Mouse (Mus musculus): ENCODE results near the gene Cxcr4.
"Not testable (repeated sequence)": the region's sequence is repeated elsewhere in the genome, so short reads cannot be mapped to it uniquely, and the experiment has no call there.

Gene Cxcr4

DNA sequence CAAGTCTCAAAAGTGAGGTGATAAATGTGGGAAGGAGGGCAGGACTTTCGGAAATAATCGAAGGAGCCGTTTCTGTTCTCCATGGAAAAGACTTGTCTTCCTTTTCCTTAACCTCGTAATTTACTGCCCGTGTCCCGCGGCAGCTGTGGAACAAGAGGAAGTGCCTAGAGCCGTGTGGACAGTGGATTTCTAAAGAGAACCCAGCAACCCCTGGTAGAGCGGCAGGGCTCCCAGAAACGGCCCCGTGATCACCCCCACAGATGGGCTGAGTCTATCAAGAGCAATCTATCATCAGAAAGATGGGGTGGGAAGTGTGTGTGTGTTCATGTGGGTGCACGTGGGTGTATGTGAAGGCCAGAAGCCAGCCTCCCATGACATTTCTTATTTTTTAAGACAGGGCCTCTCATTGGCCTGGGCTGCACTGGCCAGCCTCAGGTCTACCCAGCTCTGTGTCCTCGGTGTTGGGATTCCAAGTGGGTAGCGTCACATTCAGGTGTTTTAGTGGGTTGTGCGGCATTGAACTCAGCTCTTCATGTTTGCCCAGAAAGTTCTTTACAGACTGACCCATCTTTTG, 5.2 kb upstream of the Cxcr4 start:
- DNase-seq (ENCODE audit: low spot score): no peak

DNA sequence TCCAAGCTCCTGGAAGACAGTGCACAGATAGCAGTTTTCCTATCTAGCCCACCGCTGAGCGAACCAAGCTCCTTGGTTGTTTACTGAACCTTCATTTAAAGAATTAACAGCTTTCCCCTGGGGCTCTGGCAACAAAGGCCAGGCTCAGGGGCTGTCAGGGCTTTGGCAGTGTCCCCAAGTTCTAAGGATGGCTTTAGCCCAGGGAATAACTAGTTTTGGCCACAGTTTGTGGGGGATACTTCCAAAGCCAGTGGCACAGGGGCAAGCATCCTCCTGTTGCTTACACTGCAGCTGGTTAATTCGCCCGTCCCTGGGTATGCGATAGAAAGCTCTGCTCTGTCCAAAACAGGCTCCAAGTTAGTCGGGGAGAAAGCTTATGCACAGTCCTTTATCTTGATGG, 3.4 kb upstream of the Cxcr4 start:
- no peak for DNase-seq (ENCODE audit: low spot score)

DNA sequence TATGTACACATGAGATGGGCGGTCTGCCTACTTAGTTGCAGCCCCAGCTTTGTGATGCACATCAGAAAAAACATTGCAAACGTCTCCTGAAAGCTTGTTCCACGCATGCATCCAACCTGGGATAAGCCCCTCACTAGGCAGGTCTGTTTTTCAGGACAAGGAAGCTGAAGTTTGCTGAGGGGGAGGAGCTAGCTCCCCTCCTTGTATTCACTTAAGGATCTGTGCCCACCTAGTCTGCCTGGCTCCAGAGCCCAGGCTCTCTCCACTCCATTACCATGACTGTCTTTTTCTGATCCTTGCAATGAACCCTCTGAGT, 3.0 kb upstream of the Cxcr4 start:
- DNase-seq (ENCODE audit: low spot score): no peak

DNA sequence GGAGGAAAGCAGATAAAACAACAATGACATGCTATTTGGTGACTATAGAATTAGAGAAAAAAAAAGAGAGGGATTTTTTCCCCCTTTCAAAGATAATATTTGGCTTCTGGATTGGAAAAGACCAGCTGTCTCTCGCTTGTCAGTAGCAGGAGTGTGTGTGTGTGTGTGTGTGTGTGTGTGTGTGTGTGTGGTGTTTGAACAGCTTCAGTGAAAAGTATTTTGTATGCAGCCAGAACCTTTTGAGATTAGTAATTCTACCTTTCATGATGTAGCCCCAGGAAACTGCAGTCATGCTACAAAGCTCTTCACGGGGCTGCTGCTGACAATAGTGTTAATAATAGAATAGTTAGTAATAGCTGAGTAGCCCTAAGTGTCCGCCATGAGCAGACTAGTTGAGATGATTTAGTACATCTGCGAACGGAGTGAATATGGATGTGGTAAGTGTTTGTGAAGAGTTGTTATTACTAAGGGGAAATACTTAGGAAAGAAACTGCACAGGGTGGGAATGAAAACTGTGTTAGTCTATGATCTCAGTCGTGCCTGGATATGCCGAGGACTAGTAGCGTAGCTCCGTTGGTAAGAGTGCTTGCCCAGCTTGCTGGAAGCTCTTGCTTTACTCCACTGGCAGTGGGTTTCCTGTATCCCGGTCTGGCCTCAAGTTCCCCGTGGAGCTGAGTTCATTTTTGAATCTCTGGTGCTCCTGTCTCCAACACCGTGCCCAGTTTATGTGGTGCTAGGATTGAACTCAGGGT, 2.4 kb upstream of the Cxcr4 start:
- DNase-seq (ENCODE audit: low spot score): no peak

DNA sequence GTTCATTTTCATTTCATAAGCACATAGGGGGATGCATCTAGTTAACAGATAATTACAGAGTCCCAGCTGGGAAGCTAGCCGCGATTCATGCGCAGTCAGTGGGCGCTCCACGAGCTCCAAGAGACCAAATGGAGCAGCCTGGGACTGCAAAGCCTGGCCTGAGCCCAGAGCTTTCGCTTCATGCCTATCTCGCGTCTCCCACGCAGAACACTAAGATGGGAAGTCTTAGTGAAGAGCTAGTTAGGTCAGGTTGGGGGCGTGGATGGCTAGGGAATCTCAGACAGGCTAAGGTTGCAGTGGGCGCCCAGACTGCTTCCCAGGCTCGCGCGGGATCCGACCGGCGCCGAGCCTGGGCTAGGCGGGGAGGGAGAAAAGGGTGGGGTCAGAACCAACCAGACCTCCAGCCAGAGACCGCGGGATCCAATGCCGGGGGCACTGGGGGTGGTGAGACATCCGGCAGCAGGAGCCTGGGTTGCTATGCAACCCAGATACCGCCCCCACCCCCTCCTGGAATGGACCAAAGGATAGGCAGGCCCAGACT, 938 bp upstream of the Cxcr4 start:
- peak; percentile 68 for DNase-seq (ENCODE audit: low spot score)

DNA sequence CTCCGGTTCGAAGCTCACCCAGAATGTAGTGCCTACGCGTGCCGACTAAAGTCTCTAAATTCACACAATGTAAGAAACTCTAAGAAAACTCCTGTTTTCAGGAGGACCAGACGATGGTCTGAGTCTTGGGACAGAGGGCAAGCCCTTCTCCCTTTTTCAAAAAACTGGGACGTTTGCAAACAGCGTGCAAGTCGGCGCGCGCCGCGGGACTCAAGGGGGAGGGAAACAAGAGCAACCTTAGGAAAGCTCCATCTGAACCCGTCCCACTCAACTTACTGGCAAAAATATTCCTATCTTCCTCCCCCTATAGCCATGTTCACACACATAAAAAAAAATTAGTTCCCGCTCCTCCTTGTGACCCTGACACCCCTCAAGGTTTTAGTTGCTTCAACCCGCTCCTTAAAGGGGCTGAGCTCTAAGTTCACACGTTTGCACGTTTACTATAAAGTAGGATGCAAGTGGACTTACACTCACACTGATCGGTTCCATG, 327 bp downstream of the Cxcr4 start:
- no peak for DNase-seq (ENCODE audit: low spot score)

DNA sequence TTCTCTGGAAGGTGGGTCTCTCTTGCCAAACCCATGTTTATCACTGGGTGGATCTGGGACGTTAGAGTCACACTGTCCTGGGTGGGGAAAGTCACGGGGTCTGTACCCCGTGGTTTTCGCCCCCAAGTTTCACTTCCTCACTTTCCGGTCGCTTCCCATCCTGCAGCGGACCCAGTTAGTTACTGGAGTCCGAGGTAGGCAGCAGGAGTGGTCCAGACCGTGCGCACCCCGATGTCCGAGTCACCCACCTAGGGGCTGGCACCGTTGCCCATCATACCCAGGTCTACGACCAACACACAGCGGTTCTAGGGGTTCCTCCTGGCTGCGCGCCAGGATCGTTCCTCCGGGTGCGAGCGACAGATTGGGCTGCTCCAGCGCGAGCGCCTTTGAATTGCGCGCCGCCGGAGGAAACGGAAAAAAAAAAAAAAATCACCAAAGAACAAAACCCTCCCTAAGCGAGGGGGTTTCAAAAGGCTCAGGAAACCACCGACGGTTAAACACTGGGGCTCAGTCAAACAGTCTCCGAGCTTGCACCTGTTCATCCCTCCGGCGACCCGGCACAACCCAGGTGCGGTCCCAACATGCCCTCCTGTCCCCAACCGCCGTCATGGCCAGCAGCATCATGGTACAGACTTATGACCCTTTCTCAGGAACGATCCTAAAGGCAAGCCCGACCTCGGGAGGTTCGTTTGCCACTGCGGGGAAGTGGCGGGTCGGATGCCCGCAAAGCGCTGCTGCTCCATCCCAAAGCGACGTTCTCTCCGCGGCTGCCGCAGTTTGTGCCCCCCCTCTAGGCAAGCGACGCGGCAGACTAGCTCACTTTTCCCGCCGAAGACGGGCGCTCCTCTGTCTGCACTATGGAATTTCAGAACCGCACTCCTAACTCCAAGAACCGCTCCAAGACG, 1.0 kb downstream of the Cxcr4 start:
- peak; percentile 38 for DNase-seq (ENCODE audit: low spot score)

DNA sequence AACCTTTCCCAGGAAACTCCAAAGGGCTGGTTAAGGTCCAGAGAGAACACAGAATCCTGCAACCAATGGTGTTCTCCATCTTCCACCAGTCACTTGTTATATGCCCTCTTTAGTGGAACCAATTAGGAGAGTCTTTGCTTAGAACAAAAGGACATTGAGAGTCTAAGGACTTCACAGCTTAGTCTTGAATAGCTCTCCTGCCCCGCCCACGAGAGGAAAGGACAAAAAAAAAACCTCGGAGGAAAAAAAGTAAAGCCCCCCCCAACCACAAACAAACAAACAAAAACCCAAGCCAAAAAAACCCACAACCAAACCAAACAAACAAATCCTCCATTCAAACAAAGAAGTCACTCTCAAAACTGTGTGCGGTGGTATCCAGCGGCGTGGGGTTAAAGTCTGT, 2.1 kb downstream of the Cxcr4 start:
- DNase-seq (ENCODE audit: low spot score): no peak

DNA sequence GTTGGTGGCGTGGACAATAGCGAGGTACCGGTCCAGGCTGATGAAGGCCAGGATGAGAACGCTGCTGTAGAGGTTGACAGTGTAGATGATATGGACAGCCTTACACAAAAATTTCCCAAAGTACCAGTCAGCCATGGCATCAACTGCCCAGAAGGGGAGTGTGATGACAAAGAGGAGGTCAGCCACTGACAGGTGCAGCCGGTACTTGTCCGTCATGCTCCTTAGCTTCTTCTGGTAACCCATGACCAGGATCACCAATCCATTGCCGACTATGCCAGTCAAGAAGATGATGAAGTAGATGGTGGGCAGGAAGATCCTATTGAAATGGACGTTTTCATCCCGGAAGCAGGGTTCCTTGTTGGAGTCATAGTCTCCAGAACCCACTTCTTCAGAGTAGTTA, 2.6 kb downstream of the Cxcr4 start:
- no peak for DNase-seq (ENCODE audit: low spot score)

DNA sequence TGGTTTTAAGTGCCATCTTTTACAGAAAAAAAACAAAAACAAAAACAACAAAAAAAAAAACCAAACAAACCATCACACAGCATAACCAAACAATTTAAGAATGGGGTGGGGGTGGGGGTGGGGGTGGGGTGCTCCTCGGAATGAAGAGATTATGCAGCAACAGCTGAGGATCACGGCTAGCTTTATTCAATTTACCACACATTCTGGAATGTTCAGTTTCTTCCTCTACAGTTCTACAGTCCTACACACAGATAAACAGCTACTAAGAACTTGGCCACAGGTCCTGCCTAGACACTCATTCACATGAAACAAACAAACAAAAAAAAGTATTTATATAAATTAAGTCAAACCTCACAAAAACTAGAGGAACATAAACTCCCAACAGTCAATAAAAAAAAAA, 3.8 kb downstream of the Cxcr4 start:
- DNase-seq (ENCODE audit: low spot score): no peak

DNA sequence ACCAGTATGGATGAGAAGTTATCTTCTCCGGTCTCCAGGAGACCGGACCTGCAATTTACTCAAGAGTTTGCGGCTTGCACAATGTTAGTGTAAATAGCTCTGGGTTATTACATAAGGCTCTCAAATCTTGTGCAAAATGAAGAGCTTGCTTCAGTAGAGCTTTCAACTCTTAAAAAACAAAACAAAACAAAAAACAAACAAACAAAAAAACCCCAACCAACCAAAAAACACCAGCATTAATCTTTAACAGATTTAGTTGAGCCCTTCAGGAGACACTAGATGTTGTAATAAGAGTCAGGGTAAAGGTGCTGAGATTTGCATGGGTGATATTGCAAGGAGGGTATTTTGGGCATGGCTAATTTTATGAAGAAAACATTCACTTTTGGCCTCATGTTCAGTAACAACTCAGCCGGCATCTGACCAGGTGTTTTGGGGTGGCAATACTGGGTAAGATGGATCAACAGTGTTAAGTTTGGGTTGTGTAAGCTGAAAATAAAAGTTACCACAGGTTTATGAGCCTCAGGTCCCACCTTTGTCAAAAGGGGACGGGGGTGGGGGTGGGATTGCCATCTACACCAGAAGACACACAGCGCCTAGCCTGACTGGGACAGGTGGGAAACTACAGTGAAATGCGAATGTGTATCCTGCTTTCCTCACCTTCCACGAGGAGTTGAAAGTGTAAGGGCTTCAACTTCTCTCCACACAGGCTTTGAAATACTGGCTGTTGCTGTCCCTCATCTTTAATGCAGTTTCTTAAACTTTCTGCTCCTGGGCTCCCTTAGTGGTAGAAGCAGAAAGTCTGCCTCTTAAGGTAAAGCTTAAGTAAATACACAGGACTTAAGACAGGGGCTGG, 4.9 kb downstream of the Cxcr4 start:
- DNase-seq (ENCODE audit: low spot score): no peak

DNA sequence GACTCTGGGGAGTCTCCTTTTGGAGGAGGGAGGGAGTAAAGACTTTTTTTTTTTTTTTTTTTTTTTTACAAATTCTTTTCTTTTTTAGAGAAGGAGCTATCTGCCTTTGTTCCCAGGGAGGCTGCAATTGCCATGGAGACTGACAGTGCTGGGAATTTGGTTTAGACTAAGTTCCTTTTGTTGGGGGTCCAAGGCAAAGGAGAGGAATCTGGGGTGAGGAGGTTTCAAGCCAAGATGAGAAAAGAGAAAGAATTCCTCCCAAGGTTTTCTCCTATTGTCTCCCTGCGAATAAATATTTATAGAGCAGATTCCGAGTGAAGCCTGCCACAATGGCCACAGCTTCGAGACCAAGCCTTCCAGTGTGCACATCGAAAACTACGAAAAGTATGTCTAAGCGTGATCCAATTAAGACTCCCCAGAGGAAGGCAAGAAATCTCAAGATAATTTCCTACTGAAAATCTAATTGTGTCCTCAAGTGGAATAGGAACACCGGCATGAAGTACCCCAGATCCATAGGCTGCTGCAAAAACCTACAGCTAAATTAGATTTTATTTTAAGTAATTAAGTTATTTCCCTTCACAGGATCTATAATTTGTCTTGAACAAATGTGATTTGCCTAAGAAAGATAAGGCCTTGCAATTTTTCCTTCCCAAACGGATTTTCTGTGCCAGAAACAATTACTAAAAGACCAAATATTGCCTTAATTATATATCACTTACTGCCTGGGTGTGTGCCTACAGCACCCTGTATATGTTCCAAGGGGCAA, 5.7 kb downstream of the Cxcr4 start:
- no peak for DNase-seq (ENCODE audit: low spot score)

DNA sequence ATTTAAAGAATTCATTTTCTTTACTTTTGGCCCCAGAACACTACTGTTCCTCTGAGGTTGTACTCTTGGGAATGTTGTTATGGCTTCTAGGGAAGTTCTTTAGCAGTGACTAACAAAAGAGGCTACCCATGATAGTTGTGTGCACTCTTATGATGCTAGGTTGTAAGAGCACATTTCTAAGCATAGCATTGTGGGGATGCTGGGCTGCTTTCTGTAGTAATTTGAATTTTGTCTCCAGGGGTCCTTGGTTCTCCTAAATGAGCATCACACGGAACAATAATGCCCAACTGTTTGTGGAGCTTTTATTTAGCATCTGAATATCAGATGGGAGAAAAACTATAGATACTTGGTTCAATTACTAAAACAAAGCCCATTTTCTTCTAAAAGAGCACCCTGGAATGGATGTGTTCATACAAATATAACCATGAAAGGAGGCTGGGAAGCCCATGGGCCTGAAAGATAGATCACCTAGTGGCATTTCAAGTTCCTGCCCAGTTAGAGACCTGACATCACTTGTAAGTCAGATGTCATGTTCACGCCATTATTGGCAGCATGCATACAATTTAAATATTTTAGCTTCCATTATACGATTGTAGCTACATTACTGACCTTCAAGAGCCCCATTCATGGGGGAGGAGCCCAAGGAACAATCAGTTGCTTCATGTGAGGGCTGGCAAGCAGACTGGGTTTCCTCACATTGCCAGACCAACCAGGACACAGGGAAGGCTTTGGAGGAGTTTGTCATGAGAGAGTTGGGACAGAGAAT, 6.5 kb downstream of the Cxcr4 start:
- no peak for DNase-seq (ENCODE audit: low spot score)

DNA sequence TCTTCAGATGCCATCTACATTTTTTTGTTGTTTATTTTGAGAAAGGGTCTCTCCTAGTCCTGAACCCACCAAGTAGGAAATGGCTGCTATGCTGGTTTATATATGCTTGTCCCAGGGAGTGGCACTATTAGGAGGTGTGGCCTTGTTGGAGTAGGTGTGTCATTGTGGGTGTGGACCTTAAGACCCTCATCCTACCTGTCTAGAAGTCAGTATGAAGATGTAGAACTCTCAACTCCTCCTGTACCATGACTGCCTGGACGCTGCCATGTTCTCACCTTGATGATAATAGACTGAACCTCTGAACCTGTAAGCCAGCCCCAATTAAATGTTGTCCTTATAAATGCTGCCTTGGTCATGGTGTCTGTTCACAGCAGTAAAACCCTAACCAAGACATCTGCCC, 7.4 kb downstream of the Cxcr4 start:
- DNase-seq (ENCODE audit: low spot score): not testable (repeated sequence)

DNA sequence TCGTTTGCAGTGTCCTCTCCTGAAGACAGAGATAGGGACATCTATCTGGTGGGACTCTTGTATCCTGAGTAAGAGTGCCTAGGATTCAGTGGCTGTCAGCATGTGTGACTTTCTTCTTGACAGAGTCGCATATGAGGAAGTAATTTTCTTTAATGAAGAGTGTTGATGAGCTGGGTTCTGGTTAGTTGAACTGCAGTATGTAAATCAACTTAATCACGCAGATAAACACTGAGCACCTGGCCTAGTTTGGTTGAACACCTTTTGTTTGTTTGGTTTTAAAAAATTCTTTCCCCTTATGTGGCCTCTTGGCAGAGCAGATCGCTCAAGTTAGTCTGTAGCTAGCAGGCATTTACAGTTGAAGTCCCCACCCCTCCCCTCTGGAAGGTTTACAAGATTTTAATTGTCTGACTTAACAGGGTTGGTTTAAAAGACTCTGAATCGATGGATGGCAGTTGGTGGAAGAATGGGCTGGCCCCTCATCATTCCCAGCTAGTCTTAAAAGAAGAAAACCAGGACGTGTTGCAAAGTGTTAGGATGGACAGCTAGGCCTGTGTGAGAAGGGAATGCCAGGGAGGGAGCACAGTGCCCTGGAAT, 8.7 kb downstream of the Cxcr4 start:
- DNase-seq (ENCODE audit: low spot score): no peak

DNA sequence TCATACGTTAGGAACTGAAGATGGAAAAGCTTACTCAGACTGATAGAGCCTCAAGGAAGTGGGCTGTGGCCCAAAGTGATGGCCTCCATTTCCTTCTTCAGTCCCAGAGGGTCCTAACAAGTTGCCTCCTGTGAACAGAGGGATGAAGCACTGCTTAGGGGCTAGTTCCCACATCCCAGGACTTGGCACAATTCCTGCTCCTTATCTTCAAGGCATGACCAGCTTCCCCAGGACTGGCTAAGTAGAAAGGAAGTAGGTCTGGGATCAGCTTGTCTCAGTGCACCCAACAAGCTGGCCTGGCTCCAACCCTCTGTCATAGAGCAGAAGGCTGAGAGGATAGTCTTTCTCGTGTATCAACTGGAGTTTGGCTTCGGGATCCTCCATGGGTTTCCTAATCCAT, 11.8 kb downstream of the Cxcr4 start:
- no peak for DNase-seq (ENCODE audit: low spot score)

DNA sequence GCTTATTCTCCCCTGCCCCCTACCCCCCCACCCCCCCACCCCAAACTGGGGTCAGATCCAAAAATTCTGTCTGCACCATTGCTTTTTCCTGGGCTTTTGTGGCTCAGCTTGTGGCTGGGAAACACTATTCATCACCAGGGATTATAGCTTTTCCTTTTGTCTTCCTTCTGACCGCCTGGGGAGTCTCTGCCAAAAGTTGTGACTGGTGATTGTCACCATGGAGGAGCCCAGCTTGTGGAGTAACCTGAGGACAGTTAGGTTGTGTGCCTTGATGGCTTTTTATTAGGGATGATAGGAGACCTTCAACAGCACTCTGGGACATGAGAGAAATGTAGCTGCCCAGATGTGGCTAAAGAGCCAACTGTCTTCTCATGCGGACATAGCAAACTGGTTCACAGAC, 13.6 kb downstream of the Cxcr4 start:
- DNase-seq (ENCODE audit: low spot score): no peak

DNA sequence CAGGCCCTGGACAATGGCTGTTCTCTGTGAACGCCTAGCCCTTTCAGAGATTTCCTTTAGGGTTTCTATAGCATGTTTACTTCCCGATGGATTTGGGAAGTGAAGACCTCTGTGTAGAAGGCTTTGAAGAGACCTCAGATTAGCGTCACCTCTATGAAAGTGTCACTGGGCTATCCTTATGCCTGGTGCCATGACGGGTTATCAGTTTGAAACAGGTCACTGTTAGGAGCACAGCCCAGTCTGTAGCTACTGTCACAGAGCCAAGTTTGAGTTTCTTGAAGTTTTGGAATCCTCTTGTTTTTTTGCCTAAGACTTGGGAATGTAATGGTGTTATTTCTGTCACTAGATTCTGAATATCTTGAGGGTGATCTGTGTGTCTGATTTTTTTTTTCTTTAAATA, 17.0 kb downstream of the Cxcr4 start:
- no peak for DNase-seq (ENCODE audit: low spot score)

DNA sequence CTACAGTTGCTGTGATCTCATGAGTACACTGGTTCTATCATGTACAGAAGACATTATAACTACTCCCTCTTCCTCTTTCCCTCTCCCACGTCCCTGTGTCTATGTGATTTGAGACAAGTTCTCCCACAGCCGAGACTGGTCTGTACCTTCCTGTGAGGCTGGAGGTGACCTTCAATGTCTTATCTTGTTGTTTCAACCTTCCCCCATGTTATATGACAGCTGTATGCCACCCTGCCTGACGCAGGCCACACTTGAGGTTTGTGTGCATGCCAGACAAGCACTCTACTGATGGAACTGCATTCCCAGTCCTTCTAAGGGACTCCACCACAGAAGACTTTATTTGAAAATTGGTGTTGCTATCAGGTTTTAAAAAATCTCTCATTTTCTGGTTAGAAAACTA, 21.1 kb downstream of the Cxcr4 start:
- DNase-seq (ENCODE audit: low spot score): no peak
